Mouse (Mus musculus) splenic B cell, adult 2 months (primary cell): ENCODE measurements around the gene Tbc1d14.

Experiments used
- DNase-seq: peaks from one replicate; pipeline ENCODE4 v3.0.0-alpha.2; 2011; ENCODE audit warnings: low read depth, low spot score
- H3K27me3 ChIP-seq: 2 replicates; pipeline ENCODE4 v1.6.1; 2012; ENCODE audit warnings: mild to moderate bottlenecking, low read length, moderate library complexity, mixed read lengths; ENCODE audit not compliant: control insufficient read depth, poor library complexity, insufficient read depth, severe bottlenecking
- H3K36me3 ChIP-seq: 2 replicates; pipeline ENCODE4 v1.6.1; 2012; ENCODE audit warnings: mild to moderate bottlenecking, low read length, moderate library complexity, mixed read lengths; ENCODE audit not compliant: control insufficient read depth, poor library complexity, insufficient read depth, severe bottlenecking

The Tbc1d14 gene

DNA sequence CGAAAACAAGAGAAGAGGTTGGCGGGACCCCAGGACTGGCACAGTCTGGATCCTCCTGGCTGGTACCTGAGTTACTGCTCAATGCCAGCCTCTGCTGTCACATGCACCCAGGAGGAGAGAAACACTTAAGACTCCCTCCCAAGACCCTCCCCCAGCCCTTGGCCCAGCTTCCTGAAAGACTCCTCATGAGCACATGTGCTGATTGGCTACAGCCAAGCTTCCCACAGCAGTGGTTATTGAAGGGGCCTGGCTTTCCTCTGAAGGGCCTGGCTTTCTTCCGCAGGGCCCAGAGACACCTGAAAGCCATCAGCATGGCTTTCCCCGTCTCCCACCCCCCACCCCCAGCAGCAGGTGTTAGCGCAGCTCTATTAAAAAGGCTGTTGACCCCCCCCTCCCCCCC lies at the start of gene Tbc1d14:
Gene Tbc1d14, minus strand, starts transcription at position 101 of the 400 bp plus-strand sequence.
- no peaks in the 10 kb centered on the region for H3K36me3 ChIP-seq
- H3K27me3 ChIP-seq: no peaks in the 10 kb centered on the region
- DNase-seq: no peak

DNA sequence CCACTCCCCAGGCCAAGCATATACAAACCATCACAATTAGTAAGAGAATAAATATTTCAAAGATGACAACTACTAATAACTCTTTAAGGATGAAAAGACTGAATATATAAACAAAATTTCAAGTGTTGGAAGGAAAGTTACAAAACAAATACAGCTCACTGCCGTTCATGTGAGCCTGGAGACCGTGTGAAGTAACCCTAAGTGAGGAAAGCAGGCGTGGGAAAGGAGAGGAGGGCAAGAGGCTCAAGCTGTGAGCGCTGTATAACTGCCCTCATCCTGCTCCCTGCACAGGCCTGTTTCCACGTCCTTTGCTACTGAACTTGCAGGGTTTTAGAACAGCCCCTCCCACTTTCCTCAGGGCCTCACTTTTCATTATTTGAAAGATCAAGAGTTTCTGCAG lies 32.5 kb upstream of the Tbc1d14 start:
- no peak for DNase-seq
- 0 out of 2 replicates have a peak, but pooled peaks cover 5% of the 10 kb centered on the region for H3K36me3 ChIP-seq
- no peaks in the 10 kb centered on the region for H3K27me3 ChIP-seq

- Histone ChIP-seq H3K36me3 (0 out of 2 replicates have a peak, but pooled peaks cover under 1% of the 10 kb centered on the region), H3K27me3 (no peaks in the 10 kb centered on the region)
- no peak for DNase-seq
Observed at GRCm38 (mm10) chr5:36623670-36624069, 30.6 kb upstream of the Tbc1d14 start.

DNA sequence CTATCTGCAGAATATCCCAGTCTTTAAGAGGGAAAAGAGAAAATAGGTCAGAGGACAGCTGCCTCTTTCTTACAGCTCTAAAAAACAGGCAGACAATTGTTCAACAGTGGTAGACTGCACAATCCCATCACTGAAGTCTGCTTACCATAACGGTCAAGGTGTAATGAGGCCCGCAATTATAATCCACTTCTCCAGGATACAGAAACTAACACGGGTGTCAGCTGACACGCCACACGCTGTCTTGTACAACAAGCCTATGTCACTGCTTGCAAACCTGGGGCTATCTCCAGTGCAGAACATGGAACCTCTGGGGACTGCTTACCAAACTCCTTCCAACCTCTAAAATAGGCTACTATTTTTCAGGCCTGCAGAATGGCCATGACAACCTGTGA lies 28.0 kb upstream of the Tbc1d14 start:
- no peaks in the 10 kb centered on the region for H3K27me3 ChIP-seq
- DNase-seq: no peak

GRCm38 (mm10) chr5:36620409-36621057 lies 27.5 kb upstream of the Tbc1d14 start:
- Histone ChIP-seq H3K36me3 (no peaks in the 10 kb centered on the region), H3K27me3 (no peaks in the 10 kb centered on the region)
- DNase-seq: no peak

More for the DNA sequence above, 28.0 kb upstream of the Tbc1d14 start:
- H3K36me3 ChIP-seq: no peaks in the 10 kb centered on the region

DNA sequence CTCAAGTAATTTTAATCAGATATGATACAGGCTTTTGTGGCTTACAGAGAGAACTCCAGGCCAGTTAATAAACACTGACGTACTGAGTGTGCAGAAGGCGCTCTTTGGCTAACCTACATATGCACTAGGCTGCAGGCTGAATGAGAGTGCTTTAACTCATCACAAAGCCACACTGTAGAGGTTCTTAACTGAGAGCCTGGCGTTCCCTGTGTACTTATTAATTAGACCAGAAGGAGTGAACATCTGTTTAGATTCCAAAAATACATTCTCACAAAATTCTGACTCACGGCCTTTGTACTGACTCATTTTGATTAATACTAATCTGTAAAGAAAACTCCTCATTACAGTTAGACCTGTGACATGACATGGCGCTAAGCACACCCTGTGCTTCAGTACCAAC lies 25.8 kb upstream of the Tbc1d14 start:
- DNase-seq: no peak
- Histone ChIP-seq H3K36me3 (peaks cover 3% of the 10 kb centered on the region; the same call in 1 of the 2 replicates), H3K27me3 (no peaks in the 10 kb centered on the region)

GRCm38 (mm10) chr5:36618356-36618755 lies 25.3 kb upstream of the Tbc1d14 start:
- no peaks in the 10 kb centered on the region for H3K27me3 ChIP-seq
- no peak for DNase-seq
- H3K36me3 ChIP-seq: peaks cover 3% of the 10 kb centered on the region; the same call in 1 of the 2 replicates

DNA sequence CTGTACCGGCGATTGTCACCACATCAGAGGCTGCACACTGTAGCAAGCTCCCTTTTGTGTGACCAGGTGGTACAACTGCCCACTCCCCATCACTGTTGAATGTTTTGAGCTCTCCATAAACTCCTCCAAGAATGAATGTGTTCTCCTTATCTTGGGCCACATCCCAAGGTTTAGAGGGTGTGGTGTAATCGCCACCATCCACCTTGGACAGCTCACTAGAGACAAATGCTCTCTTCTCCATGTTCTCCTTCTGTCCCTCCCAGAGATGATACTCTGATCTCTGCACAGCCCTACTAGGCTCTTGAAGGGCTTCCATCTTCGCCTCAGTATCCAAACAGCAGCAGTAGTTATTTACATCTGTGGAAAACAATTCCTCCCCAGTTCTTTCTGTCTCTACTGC lies 21.0 kb upstream of the Tbc1d14 start:
- peaks cover 6% of the 10 kb centered on the region; the same call in 1 of the 2 replicates for H3K36me3 ChIP-seq
- H3K27me3 ChIP-seq: no peaks in the 10 kb centered on the region
- no peak for DNase-seq

DNA sequence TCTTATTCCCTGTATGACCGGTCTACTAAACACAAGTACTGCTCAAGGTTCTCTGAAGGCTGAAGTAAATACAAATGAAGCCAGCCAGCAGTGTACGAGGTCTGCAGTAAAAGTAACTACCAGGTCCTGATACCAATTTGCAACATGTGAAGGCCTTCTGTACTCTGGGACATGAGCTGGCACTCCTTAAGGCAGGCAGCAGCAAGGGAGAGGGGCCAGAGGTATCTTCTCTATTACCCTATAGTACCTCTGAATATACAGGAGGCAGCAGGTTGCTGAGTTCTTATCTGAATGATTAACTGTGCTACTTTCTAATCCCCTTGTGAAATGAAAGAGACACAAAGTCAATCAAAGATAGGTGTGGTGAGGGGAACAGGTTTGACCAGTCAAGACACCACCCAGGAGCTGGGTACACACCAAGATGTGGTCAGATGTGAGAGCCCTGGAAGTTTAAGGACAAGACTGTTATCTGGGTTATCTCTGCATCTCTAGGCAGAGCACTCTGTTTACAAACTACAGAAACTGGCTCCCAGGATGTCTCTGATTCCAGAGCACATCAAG lies 15.9 kb upstream of the Tbc1d14 start:
- no peaks in the 10 kb centered on the region for H3K27me3 ChIP-seq
- peaks cover 3% of the 10 kb centered on the region for H3K36me3 ChIP-seq
- DNase-seq: no peak

DNA sequence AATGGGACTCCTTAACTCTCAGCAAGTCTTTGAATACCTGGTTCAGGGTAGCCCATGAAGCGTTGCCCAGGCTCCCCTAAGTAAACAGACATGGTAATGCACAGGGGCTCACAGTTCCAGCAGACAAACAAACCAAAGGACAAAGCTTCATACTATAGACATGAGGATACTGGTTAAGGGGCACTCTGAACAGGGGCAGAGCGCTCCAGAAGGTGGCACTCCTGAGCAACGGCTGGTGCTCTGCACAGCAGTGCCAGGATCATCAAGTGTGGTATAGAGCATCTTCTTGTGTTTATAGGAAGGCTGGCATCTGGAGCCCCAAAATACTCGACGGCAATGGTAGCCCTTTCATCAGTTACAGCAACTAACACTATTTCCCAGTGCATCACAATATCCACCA lies 10.0 kb upstream of the Tbc1d14 start:
- DNase-seq: peak; percentile 67
- Histone ChIP-seq H3K36me3 (peaks cover 7% of the 10 kb centered on the region), H3K27me3 (no peaks in the 10 kb centered on the region)

DNA sequence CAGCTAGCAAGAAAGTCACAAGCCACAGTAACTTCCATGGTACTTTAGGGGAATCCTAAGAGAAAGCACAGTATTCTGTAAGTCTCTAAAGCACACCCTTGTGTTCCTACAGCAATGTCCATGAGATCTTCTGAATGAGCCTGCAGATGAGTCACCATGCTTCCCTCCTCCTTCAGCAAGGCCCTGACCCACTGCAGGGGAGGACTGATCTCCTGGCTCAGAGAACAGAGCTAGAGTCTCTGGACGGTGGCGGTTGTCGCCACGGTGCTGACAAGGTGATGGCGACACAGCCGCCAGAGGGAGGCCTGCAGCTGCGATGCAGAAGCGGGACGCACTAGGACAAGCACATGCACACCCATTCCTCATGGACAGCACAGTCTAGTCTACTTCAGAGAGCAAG lies 9.0 kb upstream of the Tbc1d14 start:
- no peak for DNase-seq
- peaks cover 7% of the 10 kb centered on the region for H3K36me3 ChIP-seq
- H3K27me3 ChIP-seq: no peaks in the 10 kb centered on the region

DNA sequence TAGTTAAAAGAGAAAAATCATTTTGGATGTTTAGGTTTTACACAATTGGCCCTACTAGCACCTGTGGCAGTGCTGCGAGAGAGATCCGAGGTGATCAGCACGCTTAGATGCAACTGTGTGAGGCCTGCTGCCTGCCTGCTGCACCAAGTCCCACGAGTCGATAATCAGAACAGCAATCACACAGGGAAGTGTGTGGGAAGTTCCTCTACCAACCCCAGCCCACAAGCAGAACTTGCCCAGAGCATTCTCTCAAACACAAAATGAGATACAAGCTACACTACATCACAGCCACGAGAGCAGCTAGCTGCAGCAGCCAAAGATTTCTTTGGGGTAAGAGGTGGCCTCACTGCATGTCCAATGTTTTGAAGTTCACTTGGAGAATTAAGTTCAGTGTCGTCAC lies 8.4 kb upstream of the Tbc1d14 start:
- Histone ChIP-seq H3K27me3 (no peaks in the 10 kb centered on the region), H3K36me3 (peaks cover 7% of the 10 kb centered on the region)
- no peak for DNase-seq

GRCm38 (mm10) chr5:36598883-36599282 lies 5.8 kb upstream of the Tbc1d14 start:
- DNase-seq: no peak
- Histone ChIP-seq H3K27me3 (no peaks in the 10 kb centered on the region), H3K36me3 (peaks cover 7% of the 10 kb centered on the region)

DNA sequence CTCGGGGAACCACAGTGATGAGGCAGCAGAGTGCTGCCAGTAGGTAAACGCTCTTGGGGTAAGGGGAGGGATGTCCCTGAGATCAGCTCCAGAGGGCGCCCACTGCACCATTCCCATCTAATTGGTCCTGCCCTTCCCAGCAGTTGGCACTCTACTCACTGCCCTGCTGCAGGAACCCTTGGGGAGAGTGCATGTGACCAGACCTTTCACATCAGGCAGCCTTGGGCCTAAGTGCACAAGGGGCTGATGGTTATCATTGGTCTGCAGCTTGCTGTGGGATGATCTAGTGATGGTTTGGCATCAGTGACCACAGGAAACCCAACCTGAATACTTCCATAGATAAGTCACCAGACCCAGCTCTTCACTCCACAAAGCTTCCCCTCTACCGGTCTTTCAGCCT lies 4.6 kb upstream of the Tbc1d14 start:
- DNase-seq: no peak
- H3K27me3 ChIP-seq: no peaks in the 10 kb centered on the region
- H3K36me3 ChIP-seq: peaks cover 7% of the 10 kb centered on the region

DNA sequence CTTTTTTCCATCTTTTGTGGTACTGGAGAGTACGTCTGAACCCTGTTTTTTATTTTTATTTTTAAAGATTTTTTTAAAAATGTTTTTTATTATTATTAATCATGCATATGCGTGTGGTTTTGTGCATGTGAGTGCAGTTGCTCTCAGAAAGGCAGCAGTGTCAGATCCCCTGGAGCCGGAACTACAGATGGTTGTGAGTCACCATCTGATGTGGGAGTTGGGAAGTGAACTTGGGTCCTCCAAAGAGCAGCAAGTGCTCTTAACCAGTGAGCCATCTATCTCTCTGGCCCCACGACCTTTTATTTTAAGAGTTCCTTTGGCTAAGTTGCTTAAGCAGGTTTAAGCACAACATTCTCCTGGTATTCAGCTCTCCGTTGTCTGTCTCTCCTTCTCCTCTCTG lies 3.1 kb upstream of the Tbc1d14 start:
- DNase-seq: no peak
- no peaks in the 10 kb centered on the region for H3K27me3 ChIP-seq
- no peaks in the 10 kb centered on the region for H3K36me3 ChIP-seq

DNA sequence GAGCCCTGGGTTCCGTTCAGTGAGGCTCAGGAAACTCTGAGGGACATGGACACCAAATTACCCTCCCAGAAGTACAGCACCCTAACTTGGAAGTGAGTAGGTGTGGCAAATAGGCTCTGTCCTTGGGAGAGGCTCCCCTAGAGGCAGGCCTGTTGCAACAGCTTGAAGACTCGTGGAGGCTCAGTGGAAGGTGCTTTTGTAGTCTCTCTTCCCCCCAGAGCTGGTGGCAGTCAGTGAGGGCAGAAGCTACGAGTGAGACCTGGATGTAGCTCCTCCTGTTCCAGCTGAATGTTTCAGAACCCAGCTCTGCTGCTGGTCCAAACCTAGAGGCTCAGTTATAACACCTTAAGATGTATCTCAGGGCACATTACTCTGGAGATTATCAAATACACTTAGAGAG lies 2.0 kb upstream of the Tbc1d14 start:
- DNase-seq: no peak
- no peaks in the 10 kb centered on the region for H3K27me3 ChIP-seq
- H3K36me3 ChIP-seq: no peaks in the 10 kb centered on the region
